Mouse (Mus musculus): Measurements from ENCODE around the gene Men1.
"Not testable (repeated sequence)": the region's sequence is repeated elsewhere in the genome, so short reads cannot be mapped to it uniquely, and the experiment has no call there.

The Men1 gene

DNA sequence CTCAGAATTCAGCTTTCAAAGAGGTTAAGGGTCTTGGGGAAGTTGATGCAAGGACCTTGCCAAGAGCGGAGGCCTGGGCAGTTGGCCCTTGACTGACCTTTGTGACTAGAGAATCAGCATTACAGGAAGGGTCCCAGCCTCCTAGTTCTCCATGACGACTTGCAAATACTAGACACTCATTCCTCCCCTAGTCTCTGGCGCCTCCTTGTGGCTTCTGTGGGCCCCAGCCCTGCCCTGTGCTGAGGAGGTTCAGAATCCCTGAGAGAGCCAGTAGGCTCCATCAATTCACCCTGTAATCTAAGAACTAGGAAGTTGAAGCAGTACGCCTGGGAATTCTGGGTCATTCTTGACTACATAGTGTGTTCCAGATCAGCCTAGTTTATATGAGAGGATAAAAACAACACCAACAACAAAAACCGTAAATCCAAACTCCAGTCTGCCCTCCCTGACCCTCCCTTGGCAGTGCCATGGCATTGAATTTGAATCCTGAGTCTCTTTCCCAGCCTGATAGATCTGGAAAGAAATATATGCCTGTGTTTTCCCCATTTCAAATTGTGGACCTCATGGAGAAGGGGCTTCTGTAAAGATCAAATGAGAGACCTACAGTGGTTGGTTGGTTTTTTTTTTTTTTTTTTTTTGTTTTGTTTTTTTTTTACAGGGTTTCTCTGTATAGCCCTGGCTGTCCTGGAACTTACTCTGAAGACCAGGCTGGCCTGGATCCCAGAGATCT lies 29.8 kb upstream of the Men1 start:
- no peak for DNase-seq (ENCODE audit: extremely low read depth, low read depth, low spot score)

DNA sequence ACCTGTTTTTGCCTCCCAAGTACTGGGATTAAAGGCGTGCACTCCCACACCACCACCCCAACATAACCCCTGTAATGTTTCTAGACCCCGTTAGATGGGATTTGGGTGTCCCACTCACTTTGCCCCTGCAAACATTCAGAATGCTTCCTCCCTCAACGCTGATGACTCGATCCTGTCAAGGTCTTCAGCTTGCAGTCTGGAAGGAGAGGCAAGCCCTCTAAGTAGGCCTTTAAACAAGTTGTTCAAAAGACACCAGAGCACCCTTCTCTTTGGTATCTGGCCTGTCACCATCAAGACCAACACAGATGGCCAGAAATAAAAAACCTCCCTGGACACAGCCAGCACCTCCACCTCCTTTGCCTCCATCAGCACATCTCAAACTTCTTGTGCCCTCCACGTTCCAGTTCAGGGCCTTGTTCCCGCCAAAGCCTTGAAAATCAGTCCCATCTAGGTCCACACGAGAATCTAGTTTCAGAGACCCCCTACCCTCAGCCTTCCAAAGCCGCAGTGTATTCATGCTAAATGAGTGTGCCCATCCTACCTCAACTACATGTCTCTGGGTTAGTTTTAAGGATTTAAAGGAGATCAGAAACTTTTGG lies 29.2 kb upstream of the Men1 start:
- DNase-seq (ENCODE audit: extremely low read depth, low read depth, low spot score) = no peak

DNA sequence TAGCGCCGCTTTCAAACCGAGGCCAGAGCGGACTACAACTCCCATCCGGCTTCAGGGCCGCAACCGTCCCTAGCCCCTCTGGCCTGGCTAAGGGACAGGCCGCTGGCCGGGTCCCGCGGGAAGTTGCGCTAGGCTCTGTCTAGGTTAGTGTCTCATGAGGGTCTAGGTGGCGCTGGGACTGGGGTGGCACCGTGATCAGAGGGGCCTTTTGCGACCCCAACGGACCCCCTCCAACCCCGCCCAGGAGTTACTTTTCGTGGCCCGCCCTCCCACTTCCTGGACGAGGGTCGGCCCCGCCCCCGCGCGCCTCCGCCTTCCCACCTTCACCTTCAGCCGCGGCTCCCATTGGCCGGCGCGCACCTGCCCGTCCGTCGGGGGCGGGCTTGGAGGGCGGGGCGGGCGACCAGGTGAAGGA lies 28.6 kb upstream of the Men1 start, which contains the start of gene Cdc42bpg:
Gene Cdc42bpg (plus strand): TSS at position 320 of the 415 bp plus-strand sequence.
- no peak for DNase-seq (ENCODE audit: extremely low read depth, low read depth, low spot score)

DNA sequence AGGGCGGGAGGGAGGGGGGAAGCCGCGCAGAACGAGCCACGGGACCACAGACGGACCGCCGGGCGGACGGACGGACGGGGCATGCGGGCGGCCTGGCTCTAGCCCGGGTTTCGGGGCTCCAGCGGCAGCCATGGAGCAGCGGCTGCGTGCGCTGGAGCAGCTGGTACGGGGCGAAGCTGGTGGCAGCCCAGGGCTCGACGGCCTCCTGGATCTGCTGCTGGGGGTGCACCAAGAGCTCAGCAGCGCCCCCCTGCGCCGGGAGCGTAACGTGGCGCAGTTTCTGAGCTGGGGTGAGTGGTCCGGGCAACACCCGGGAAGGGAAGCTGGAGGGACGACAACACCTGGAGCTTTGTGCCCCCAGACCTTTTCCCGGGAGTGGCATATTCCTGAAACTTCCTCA lies 28.2 kb upstream of the Men1 start:
- no peak for DNase-seq (ENCODE audit: extremely low read depth, low read depth, low spot score)

DNA sequence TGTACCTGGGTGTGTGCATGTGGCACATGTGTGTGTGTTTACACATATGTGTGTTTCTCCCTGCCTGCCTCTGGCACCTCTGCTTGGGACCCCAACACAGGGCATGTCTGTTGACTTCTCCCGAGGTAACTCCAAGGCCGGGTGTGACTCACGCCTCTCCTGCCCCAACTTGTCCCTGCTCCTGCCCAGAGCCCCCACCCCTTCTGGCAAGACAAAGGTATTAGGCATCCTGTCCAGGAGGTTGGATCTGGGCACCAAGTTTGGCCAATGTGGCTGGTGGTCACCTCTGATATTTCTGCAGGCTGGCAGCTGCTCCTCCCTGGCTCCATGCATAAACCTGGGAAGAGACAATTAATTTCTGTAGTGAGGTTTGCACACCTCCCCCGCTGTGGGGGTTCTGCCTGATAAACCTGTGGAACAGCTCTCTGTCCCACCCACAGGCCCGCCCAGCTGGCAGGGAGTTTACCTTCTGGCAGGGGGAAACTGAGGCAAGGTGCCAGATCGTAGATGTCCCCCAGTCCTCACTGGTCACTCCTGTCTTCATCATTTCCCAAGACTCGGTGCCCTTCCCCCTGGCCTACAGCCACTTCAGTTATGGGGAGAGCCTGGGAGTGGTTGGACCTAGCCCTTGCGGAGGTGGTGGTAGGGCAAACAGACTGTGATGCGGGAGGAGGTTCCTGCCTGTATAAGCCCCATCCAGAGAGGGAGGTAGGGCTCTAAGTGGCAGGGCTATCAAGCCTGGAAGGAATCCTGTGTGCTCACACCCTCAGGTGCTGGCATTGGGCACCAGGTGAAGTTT lies 26.8 kb upstream of the Men1 start:
- DNase-seq (ENCODE audit: extremely low read depth, low read depth, low spot score) = peak; percentile 88

DNA sequence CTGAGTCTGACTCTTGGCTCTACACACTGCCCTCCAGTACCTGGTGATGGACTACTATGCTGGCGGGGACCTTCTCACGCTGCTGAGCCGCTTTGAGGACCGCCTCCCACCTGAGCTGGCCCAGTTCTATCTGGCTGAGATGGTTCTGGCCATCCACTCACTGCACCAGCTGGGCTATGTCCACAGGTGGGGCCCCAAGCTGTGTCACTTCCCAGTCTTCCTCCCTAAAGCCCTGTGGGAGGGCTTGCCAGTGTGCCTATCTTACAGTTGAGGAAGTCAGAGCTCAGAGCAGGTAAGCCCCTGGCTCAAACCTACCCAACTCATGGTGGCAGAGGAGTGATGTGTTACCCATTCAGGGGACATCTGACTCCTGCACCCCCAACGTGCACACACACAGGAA lies 24.6 kb upstream of the Men1 start:
- no peak for DNase-seq (ENCODE audit: extremely low read depth, low read depth, low spot score)

DNA sequence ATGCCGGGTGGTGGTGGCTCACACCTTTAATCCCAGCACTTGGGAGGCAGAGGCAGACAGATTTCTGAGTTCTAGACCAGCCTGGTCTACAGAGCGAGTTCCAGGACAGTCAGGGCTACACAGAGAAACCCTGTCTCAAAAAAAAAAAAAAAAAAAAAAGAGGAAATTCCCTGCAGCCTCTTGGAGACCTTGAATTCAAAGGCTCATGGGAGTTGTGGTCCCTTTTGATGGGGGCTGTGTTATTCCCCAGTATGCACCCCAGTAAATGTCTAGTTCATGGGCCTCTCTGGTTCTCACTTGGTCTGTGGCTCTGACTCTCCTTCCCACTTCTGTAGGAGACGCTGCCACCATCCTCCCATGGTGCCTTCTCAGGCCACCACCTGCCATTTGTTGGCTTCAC lies 23.0 kb upstream of the Men1 start:
- not testable (repeated sequence) for DNase-seq (ENCODE audit: extremely low read depth, low read depth, low spot score)

DNA sequence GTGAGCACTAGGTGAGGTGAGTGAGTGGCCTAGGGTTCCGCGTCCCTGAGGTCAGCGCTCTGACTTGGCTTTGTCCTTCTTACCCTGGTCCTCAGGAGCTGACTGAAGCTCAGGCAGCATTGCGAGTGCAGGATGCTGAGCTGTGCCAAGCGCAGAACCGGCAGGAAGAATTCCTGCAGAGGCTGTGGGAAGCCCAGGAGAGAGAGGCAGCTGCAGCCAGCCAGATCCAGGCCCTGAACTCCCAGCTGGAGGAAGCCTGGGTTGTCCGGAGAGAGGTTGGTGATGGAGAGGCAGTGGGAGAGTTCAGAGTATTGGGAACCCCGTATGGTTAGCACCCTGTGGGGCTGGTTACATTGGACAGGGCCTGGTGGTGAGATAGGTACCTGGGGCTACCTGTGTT lies 21.0 kb upstream of the Men1 start:
- no peak for DNase-seq (ENCODE audit: extremely low read depth, low read depth, low spot score)

DNA sequence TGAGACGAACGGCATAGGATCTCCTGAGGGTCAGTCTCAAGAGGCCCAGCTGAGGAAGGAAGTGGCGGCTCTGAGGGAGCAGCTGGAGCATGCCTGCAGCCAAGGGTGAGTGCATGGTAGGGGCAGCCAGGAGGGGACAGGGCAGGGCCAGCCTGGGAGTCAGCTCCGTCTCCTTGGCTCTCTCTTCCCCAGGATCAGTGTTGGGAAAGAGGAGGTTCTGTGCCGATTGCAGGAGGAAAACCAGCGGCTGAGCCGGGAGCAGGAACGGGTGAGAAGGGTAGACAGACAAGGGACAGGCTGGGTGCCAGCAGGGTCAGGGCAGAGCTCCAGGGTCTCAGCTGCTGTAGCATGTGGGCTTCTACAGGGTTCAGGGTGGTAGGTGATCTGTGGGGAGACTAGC lies 20.3 kb upstream of the Men1 start:
- DNase-seq (ENCODE audit: extremely low read depth, low read depth, low spot score) = no peak

DNA sequence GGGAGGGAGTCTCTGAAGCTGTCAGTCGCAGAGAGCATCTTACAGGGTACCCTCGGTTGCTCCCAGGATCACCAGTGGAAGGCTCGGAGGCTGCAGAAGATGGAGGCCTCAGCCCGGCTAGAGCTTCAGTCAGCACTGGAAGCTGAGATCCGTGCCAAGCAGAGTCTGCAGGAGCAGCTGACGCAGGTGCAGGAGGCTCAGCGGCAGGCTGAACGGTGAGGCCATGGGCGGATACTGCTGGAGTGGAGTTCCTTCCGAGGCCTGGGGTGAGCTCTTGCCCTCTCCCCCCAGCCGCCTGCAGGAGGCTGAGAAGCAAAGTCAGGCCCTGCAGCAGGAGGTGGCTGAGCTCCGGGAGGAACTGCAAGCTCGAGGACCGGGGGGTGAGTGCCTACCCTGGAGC lies 19.2 kb upstream of the Men1 start:
- no peak for DNase-seq (ENCODE audit: extremely low read depth, low read depth, low spot score)

DNA sequence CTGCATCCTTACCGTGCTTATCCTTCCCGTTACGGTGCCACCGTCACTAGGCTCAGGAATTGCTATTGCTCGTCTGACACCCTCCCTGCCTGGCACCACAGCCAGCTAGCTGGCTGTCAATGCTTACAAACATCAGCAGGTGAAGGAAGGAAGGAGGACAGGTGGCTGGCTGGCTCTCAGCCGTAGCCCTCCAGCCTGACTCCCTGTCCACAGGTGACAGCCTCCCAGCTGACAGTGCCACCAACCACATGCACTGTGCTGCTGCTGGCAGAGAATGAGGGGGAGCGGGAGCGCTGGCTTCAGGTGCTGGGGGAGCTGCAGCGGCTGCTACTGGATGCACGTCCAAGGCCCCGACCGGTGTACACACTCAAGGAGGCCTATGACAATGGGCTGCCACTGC lies 16.6 kb upstream of the Men1 start:
- no peak for DNase-seq (ENCODE audit: extremely low read depth, low read depth, low spot score)

DNA sequence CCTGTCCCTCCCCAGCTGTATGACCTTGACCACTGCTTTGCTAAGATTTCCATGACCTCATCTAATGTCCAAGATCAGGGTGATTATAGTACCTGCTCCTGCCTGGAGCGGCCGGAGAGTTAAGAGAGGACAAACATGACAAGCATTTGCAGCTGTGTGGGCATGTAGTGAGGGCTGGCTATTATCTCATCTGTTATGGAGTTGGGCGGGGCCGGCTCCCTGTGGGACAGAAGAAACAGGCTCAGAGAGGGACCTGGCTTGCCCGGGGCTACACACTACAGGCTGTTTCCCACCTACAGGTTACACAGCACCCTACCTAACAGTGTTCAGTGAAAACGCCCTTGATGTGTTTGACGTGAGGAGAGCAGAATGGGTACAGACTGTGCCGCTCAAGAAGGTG lies 13.4 kb upstream of the Men1 start:
- DNase-seq (ENCODE audit: extremely low read depth, low read depth, low spot score) = no peak

DNA sequence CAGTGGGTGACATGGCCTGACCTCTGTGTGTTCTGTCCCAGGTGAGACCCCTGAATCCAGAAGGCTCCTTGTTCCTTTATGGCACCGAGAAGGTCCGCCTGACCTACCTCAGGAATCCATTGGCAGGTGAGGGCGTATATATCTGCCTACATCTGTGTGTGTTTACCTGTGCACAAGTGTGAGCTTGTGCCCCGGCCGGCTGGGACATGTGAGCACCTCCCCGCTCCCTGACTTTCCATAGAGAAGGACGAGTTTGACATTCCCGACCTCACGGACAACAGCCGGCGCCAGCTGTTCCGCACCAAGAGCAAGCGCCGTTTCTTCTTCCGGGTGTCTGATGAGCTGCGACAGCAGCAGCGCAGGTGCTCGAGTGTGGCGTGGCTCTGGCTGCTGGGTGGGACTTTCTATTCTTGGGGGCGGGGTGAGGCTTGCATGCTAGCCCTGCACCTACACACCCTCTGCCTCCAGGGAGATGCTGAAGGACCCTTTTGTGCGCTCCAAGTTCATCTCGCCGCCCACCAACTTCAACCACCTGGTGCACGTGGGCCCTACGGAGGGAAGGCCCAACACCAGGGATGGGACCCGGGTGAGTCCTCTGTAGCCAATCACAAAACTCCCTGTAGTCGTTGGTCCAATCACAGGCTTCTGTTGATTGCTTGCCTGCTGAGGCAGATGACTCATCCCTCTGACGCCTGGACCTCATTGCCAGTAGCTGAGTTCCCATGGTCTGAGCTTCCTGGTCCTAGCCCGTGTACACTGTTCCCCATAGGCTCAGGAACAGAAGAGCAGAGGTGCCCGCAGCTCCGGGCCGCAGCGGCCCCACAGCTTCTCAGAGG lies 12.8 kb upstream of the Men1 start:
- no peak for DNase-seq (ENCODE audit: extremely low read depth, low read depth, low spot score)

DNA sequence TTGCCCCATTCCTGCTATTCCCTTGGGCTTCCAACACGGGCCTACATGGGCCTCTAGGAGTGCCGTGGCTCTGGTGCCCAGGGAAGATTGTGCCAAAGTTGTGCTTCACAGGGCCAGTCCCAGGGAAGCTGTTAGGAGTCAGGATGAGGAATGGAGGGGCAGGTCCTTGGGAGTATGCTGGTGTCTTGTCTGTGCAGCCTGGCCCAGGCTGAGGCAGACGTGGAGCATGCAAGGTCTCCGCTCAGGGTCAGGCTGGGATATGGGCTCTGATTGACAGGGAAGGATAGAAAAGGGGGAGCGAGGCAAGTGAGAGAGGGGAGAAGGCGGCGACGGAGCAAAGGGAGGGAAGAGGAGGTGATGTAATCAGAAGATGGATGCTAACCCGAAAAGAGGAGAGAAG lies 10.0 kb upstream of the Men1 start:
- no peak for DNase-seq (ENCODE audit: extremely low read depth, low read depth, low spot score)

DNA sequence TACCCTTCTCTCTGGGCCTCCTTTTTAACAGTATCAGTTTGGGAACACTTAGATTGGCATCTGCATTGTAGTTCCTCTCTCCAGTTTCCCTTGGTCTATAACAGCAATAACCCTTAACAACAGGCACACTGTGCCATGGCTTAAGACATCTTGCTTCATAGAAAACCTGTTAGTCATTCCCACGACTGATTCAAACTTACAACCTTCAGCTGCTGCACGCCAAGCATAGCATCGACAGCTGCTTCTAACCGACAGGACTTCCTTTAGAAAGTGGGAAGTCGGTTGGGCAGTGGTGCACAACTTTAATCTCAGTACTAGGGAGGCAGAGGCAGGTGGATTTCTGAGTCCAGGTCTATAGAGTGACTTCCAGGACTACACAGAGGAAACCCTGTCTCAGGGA lies 3.6 kb upstream of the Men1 start:
- no peak for DNase-seq (ENCODE audit: extremely low read depth, low read depth, low spot score)

DNA sequence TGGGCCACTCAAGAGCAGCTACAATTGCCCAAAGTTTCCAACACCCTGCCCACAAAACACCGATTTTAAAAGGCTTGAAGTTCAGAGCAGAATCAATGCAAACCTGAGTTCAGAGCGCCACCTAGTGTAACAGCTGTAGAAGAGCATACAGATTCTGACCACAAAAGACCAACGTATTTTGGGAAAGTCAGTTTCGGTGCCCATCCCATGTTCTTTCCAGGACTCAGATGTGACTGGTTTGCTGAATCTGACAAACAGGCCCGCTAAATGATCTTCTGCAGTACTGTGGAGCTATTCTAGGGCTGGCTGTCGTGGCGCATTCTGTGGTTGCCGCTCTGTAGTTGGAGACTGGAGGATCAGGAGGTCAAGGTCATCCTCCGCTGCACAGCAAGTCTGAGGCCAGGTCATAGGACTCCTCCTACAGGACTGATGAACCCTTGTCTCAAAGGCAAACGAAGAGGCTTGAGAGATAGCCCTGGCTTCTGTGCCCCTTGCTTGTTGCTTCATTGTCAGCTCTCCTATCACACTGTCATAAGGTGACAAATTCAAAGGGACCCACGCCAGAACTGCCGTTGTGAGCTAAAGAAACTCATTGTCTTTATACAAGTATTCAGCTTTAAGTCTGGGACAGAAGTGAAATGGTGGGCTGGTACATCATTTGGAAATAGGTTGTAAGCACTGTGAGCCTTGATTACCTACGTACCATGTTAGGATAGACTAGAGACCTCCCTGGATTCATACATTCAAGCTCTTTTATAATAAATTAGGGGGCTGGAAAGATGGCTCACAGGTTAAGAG lies 2.9 kb upstream of the Men1 start:
- DNase-seq (ENCODE audit: extremely low read depth, low read depth, low spot score) = no peak

DNA sequence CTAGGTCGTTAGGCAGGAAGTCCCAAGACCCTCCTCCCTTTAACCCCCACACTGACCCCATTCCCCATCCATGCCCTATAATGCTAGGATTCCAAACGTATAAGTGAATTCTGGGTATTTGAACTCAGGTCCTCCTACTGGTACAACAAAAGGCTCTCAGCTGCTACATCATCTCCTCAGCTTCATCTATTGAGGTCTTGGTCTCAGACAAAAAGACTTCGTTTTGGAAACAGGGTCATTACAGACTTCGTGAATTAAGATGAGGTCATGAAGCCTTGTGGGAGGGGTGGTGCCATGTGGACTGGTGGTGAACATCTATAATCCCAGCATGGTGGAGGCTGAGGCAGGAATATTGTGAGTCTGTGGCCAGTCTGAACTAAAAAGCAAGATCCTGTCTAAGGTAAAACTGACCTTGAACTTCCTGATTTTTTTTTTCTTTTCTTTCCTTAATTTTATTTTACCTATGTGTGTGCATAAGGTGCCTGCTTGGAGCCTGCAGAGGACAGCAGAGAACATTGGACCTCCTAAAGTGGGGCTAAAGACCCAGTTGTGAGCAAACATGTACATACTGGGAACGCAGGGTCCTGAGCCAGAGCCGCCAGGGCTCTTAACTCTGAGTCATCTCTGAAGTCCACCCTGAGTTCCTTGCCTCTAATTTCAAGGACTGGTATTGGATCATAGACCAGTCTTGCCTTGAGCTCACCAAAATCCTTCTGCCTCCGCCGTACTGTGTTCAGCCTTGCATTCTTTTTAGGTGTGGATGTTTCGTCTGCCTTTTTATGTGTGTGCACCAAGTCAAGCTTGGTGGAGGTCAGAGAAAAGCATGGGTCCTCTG lies 801 bp upstream of the Men1 start:
- DNase-seq (ENCODE audit: extremely low read depth, low read depth, low spot score) = no peak

DNA sequence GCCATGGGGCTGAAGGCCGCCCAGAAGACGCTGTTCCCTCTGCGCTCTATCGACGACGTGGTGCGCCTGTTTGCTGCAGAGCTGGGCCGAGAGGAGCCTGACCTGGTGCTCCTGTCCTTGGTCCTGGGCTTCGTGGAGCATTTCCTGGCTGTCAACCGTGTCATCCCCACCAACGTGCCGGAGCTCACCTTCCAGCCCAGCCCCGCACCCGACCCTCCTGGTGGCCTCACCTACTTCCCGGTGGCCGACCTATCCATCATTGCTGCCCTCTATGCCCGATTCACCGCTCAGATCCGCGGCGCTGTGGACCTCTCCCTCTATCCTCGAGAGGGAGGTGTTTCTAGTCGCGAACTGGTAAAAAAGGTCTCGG lies 664 bp downstream of the Men1 start:
- DNase-seq (ENCODE audit: extremely low read depth, low read depth, low spot score) = no peak

DNA sequence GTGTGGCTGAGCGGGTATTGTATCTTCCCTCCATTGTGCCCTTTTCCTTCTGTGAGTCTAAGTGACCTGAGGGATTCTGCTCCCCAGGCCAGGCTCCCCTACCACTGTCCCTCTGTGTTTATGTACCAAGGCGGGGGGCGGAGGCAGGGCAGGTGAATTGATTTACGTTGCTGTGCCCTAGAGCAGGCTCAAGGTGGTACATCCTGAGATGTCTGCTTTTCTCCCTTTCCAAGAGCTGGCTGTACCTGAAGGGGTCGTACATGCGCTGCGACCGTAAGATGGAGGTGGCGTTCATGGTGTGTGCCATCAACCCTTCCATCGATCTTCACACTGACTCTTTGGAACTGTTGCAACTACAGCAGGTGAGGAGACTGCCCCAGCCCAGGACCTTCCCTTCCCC lies 2.1 kb downstream of the Men1 start:
- DNase-seq (ENCODE audit: extremely low read depth, low read depth, low spot score) = no peak

DNA sequence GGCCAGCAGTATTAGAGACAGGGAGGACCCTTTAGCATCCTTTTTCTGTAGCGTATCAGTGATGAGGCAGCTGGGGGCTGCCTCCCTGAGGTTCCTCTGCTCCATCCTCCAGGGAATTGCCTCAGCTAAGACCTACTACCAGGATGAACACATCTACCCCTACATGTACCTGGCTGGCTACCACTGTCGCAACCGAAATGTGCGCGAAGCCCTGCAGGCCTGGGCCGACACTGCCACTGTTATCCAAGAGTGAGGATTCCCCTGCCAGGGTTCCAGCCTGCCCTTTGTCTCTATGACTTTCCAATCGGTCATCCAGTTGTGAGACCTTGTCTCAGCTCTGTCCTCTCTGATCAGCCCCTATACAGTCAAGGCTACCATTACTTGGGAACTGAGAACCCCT lies 3.4 kb downstream of the Men1 start:
- no peak for DNase-seq (ENCODE audit: extremely low read depth, low read depth, low spot score)
